Mouse (Mus musculus) small intestine, adult 2 months (tissue): Measurements from ENCODE around the gene Slc26a11.

Experiments
- CTCF ChIP-seq: fragments of 200-500 bp; IDR thresholded peaks from 2 replicates; pipeline ENCODE4 v1.5.1; 2012; ENCODE audit warnings: low read depth, mild to moderate bottlenecking, control low read depth, inconsistent platforms, low read length, moderate library complexity, mixed read lengths; ENCODE audit not compliant: insufficient replicate concordance, insufficient read length; ENCODE audit errors: extremely low read depth
- POLR2A ChIP-seq: fragments of 200-500 bp; IDR thresholded peaks from 2 replicates; pipeline ENCODE4 v1.6.1; 2012; ENCODE audit warnings: low read depth, mild to moderate bottlenecking, control low read depth, inconsistent platforms, low read length, moderate library complexity

GRCm38 (mm10) chr11:119339637-119340036 lies 15.7 kb upstream of the Slc26a11 start:
- TF ChIP-seq POLR2A = no peak
- TF ChIP-seq CTCF = peak; percentile 37; the same call in 1 of the 2 replicates
